Mouse (Mus musculus): ENCODE results near the gene Rrn3. TPM values are rescaled to one million over a fixed set of nuclear protein-coding genes. Genes with fewer than 3 reads are reported as not detected.

Gene Rrn3
- polyA plus RNA-seq, 1 experiment from 2014 or later = 53.4 TPM

DNA sequence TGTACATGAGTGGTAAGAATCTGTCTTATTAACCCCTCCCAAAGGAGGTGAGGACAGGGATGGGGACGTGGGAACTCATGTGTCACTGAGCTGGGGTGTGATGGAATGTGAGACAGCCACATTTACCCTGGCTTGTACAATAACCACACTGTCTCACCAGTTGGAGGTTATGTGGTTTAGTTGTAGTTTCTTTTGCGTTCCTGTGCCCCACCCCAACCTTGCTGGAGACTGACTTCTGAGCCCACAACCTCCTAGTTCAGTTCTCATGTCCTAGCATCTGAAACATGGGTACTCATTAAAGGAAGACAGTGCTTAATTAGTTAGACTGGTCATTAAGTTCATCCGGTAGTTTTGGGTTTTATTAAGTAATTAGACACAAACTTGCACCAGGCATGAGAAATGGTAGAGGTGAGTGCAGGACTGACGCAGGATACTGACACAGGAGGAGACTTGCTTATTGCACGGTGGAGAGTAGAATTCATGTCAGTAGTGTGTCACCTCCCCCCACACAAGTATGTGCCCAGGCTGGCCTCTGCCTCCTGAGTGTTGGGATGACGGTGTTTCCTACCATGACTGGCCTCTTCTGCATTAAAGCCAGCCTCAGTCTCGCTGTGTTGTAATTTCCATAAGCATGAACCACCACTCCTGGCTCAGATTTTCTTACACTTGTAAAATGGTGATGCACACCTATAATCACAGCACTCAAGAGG lies 45.4 kb downstream of the Rrn3 start:
- H3K4me2 ChIP-seq = no peak overlapping the region
- no peak overlapping the region for H3K27ac ChIP-seq
- H3K4me1 ChIP-seq = no peaks in the 10 kb centered on the region
- WGBS = 75% methylated on average over 7 of the region's 7 CpGs
- H3K27me3 ChIP-seq (replicated peaks) = no peaks in the 10 kb centered on the region
- no peak for ATAC-seq (ENCODE audit: insufficient read depth, low FRiP score, low read depth)
- no peak overlapping the region for H3K9ac ChIP-seq
- no peaks in the 10 kb centered on the region for H3K9me3 ChIP-seq
- H3K36me3 ChIP-seq = peaks cover 25% of the 10 kb centered on the region
- no peak overlapping the region for H3K4me3 ChIP-seq (replicated peaks)

DNA sequence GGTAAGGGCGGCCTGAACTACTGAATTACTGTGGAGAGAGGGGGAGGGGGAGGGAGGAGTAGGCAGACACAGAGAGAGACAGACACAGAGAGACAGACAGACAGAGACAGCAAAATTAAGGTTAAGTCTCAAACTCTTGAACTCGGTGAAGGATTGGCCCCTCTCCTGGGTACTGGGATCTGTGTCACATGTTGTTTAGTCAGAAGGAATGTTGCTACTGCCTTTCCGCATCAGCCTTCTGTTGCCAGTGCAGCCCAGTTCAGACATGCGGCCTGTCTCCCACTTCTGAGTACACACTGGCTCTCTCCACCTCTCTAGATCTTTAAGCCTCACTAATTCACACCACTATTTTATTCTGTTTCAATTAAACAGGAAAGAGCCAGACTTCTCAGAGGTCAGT lies 46.0 kb downstream of the Rrn3 start:
- Histone ChIP-seq H3K4me2 (no peak overlapping the region), H3K27ac (no peak overlapping the region), H3K9me3 (no peaks in the 10 kb centered on the region), H3K9ac (no peak overlapping the region), H3K4me3 (replicated peaks) (no peak overlapping the region), H3K36me3 (peaks cover 29% of the 10 kb centered on the region), H3K27me3 (replicated peaks) (no peaks in the 10 kb centered on the region), H3K4me1 (no peaks in the 10 kb centered on the region)
- no peak for ATAC-seq (ENCODE audit: insufficient read depth, low FRiP score, low read depth)
- 85% methylated on average over 4 of the region's 4 CpGs for WGBS

DNA sequence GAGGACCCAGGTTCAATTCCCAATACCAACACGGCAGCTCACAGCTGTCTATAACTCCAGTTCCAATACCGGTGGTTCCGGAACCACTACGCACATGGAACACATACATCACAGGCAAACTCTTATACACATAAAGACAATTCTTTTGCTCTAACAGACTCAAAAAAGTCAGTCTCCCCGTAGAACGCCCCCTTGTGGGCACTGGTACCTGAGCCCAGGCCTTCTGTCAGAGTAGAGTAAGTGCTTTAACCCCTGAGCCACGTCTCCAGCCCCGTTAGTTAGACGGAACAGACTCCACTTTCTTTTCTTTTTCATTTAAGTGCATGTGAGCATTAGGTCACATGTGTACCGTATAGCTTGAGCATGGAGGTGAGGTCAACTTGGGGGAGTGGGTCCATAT lies 49.9 kb downstream of the Rrn3 start:
- Histone ChIP-seq H3K4me3 (replicated peaks) (no peak overlapping the region), H3K9me3 (no peaks in the 10 kb centered on the region), H3K36me3 (peaks cover 58% of the 10 kb centered on the region), H3K9ac (no peak overlapping the region), H3K27ac (no peak overlapping the region), H3K27me3 (replicated peaks) (no peaks in the 10 kb centered on the region), H3K4me1 (no peaks in the 10 kb centered on the region), H3K4me2 (no peak overlapping the region)
- WGBS = 85% methylated on average over 10 of the region's 10 CpGs
- no peak for ATAC-seq (ENCODE audit: insufficient read depth, low FRiP score, low read depth)

DNA sequence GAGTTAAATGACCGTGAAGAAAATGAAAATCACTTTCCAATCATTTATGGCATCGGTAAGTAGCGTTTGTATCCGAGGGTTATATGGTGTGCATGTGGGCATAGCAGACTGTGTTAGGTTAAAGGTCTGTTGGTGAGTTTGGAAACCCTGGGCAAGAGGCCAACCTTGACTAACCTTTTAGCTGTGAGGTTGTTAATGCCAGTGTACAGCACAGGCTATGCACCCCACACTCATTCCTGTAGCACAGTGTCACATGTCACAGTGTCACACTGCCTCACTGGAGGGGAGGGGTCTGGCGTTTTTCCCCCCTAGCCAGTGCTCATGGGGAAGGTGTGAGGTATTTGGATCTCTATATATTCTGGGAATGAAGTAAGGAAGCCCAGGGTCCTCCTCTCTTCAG lies 51.1 kb downstream of the Rrn3 start:
- whole genome bisulfite sequencing = 87% methylated on average over 5 of the region's 5 CpGs
- H3K36me3 ChIP-seq = peaks cover 70% of the 10 kb centered on the region
- H3K27me3 ChIP-seq (replicated peaks) = no peaks in the 10 kb centered on the region
- no peak for ATAC-seq (ENCODE audit: insufficient read depth, low FRiP score, low read depth)
- no peak overlapping the region for H3K4me2 ChIP-seq
- no peaks in the 10 kb centered on the region for H3K4me1 ChIP-seq
- H3K27ac ChIP-seq = no peak overlapping the region
- H3K9ac ChIP-seq = no peak overlapping the region
- no peak overlapping the region for H3K4me3 ChIP-seq (replicated peaks)
- H3K9me3 ChIP-seq = no peaks in the 10 kb centered on the region

DNA sequence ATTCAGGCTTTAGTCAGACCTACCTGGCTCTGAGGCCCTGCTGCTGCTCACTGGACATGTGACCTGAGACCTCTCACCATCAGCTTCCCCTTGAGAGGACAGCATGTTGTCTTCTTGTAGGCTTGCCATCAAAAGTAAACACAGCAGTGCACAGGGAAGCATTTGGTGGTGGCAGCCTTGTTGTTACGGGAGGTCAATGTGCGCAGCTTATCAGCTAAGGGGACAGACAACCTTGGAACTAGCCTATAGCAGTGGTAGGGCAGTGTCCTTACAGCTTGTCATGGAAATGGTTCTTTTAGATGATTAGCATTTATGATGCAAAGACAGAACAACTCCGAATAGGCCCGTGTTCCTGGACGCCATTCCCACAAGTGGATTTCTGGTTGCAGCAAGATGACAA lies 53.9 kb downstream of the Rrn3 start:
- no peaks in the 10 kb centered on the region for H3K27me3 ChIP-seq (replicated peaks)
- H3K4me1 ChIP-seq = no peaks in the 10 kb centered on the region
- H3K4me3 ChIP-seq (replicated peaks) = no peak overlapping the region
- H3K36me3 ChIP-seq = peaks cover 79% of the 10 kb centered on the region
- no peak overlapping the region for H3K4me2 ChIP-seq
- 93% methylated on average over 5 of the region's 5 CpGs for WGBS
- H3K27ac ChIP-seq = no peak overlapping the region
- no peaks in the 10 kb centered on the region for H3K9me3 ChIP-seq
- H3K9ac ChIP-seq = no peak overlapping the region
- no peak for ATAC-seq (ENCODE audit: insufficient read depth, low FRiP score, low read depth)

DNA sequence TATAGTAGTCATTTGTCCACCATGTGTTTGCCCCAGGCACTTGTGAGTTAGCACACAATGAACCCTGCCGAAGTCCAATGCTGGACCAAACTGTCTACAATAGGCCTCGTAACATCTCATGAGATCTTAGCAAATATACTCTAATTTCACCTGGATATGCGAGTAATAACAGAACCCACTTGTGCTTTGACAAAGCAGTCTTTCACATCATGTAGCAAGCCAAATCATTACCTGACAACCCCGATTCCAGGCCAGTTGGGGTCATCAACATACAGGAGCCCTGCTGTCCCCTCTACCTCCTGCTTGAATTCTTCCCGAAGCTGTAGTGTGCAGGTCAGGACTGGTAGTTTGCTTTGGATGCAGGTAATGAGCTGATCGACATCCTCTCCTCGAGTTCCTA lies 59.5 kb downstream of the Rrn3 start:
- Histone ChIP-seq H3K27me3 (replicated peaks) (no peaks in the 10 kb centered on the region), H3K4me3 (replicated peaks) (no peak overlapping the region), H3K36me3 (peaks cover 56% of the 10 kb centered on the region), H3K27ac (no peak overlapping the region), H3K4me1 (no peaks in the 10 kb centered on the region), H3K9ac (no peak overlapping the region), H3K9me3 (no peaks in the 10 kb centered on the region), H3K4me2 (no peak overlapping the region)
- ATAC-seq (ENCODE audit: insufficient read depth, low FRiP score, low read depth) = no peak
- WGBS = 86% methylated on average over 7 of the region's 7 CpGs

DNA sequence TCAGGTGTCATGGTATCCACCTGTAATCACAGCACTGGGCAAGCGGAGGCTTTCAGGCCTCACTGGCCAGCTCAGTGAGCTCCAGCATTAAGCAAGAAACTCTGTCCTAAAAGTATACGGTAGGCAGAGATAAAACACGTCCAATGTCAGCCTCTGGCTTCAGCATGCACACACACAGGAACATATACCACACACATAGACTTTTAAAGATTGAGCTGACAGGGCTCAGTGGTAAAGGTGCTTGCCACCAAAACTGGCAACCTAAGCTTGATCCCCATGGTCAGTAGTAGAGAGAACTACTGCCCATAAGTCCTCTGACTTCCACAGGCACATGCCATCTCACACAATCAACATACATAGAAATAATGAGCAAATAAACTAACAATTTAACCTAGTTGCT lies 60.4 kb downstream of the Rrn3 start:
- H3K9ac ChIP-seq = no peak overlapping the region
- H3K9me3 ChIP-seq = no peaks in the 10 kb centered on the region
- no peak overlapping the region for H3K27ac ChIP-seq
- 89% methylated on average over 3 of the region's 3 CpGs for WGBS
- ATAC-seq (ENCODE audit: insufficient read depth, low FRiP score, low read depth) = no peak
- peaks cover 52% of the 10 kb centered on the region for H3K36me3 ChIP-seq
- H3K4me1 ChIP-seq = no peaks in the 10 kb centered on the region
- H3K4me2 ChIP-seq = no peak overlapping the region
- H3K27me3 ChIP-seq (replicated peaks) = no peaks in the 10 kb centered on the region
- H3K4me3 ChIP-seq (replicated peaks) = no peak overlapping the region

DNA sequence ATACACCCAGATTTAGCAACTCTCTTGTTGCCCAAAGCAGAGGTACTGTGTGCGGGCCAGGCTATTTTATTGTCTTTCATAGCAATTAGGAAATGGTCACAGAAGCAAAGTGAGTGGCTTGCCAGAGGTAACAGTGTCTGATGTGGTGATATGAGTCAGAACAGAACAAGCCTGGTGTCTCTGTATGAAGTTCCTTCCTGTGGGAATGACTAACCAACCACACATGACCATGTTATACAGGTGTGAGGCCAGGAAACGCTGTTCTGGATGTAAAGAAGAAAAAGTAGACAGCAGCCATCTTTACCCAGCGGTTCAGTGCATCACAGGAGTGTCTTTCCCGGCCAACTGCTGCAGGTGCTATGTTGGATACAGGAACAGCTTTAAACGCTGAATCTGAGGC lies 64.5 kb downstream of the Rrn3 start:
- H3K4me1 ChIP-seq = no peaks in the 10 kb centered on the region
- H3K4me2 ChIP-seq = no peak overlapping the region
- no peaks in the 10 kb centered on the region for H3K9me3 ChIP-seq
- WGBS = 95% methylated on average over 5 of the region's 5 CpGs
- no peak overlapping the region for H3K27ac ChIP-seq
- no peak overlapping the region for H3K4me3 ChIP-seq (replicated peaks)
- H3K9ac ChIP-seq = no peak overlapping the region
- ATAC-seq (ENCODE audit: insufficient read depth, low FRiP score, low read depth) = no peak
- no peaks in the 10 kb centered on the region for H3K27me3 ChIP-seq (replicated peaks)
- peaks cover 28% of the 10 kb centered on the region for H3K36me3 ChIP-seq

DNA sequence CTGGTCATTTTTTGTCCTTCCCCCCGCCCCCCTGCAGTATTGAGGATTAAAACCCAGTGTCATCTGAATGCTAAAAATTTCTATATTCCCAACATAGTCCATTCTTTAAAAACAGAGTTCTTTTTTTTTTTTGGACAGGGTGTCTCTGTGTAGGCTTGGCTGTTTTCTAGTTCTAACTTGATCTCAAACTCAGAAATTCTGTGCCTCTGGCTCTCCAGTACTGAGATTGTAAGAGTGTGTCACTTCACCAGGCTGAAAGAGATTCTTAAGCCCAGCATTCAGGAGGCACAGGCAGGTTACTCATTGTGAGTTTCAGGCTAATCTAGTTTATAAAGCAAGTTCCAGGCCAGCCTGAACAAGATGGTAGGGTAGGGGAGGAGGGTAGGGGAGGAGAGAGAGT lies 66.2 kb downstream of the Rrn3 start:
- Histone ChIP-seq H3K27ac (no peak overlapping the region), H3K4me1 (no peaks in the 10 kb centered on the region), H3K4me3 (replicated peaks) (no peak overlapping the region), H3K36me3 (peaks cover 24% of the 10 kb centered on the region), H3K27me3 (replicated peaks) (no peaks in the 10 kb centered on the region), H3K9me3 (no peaks in the 10 kb centered on the region), H3K9ac (no peak overlapping the region), H3K4me2 (no peak overlapping the region)
- WGBS = 96% methylated on average over 1 of the region's 1 CpGs
- no peak for ATAC-seq (ENCODE audit: insufficient read depth, low FRiP score, low read depth)

DNA sequence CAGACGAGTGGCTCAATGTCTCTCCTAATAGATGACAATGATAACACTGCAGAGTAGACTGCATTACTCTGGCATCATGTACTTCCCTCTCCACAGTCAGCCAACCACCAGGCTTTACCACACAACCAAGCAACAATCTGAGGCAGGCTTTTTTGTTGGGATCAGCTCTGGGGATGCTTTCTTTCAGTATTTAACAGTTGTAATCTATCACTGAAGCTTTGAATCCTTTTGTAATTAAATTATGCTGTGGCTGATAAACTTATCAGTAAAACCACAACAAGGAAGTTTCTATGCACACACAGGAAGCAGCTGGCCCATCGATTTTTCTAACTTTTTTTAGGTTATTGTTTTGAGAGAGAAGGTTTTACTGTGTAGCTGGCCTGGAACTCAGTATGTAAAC lies 67.8 kb downstream of the Rrn3 start:
- no peak for ATAC-seq (ENCODE audit: insufficient read depth, low FRiP score, low read depth)
- no peaks in the 10 kb centered on the region for H3K9me3 ChIP-seq
- H3K27ac ChIP-seq = no peak overlapping the region
- no peak overlapping the region for H3K4me2 ChIP-seq
- no peak overlapping the region for H3K9ac ChIP-seq
- no peaks in the 10 kb centered on the region for H3K4me1 ChIP-seq
- no peaks in the 10 kb centered on the region for H3K27me3 ChIP-seq (replicated peaks)
- 62% methylated on average over 2 of the region's 2 CpGs for WGBS
- H3K36me3 ChIP-seq = peaks cover 25% of the 10 kb centered on the region
- H3K4me3 ChIP-seq (replicated peaks) = no peak overlapping the region

DNA sequence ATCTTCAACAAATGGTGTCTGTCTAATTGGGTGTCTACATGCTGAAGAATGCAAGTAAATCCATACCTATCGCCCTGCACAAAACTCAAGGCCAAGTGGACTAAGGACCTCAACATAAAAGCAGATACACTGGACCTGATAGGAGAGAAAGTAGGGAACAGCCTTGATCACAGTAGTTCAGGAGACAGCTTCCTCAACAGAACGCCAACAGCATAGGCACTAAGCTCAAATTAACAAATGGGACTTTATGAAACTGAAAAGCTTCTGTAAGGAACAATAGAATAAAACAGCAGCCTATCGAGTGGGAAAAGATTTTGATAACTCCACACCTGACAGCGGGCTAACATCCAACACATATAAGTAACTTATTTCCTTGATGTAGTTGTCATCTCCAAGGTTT lies 70.9 kb downstream of the Rrn3 start:
- Histone ChIP-seq H3K9me3 (no peaks in the 10 kb centered on the region), H3K4me1 (no peaks in the 10 kb centered on the region), H3K9ac (no peak overlapping the region), H3K27me3 (replicated peaks) (no peaks in the 10 kb centered on the region), H3K4me3 (replicated peaks) (no peak overlapping the region), H3K27ac (no peak overlapping the region), H3K4me2 (no peak overlapping the region), H3K36me3 (peaks cover 21% of the 10 kb centered on the region)
- ATAC-seq (ENCODE audit: insufficient read depth, low FRiP score, low read depth) = no peak
- WGBS = 96% methylated on average over 4 of the region's 4 CpGs

DNA sequence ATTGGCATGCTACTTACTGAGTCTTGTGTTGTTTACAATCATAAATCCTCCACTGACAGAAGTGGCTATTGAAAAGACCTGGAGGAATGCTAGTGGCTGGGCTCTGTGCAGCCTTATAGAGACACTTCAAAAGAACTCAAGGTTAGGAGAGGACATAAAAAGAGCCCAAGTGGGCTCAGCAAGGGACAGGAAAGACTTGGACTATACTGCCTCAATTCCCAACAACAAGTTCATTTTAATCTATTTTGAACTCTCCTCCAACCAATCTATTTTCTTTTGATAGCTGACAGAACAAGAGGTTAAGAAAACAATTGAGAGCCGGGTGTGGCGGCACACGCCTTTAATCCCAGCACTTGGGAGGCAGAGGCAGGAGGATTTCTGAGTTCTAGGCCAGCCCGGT lies 73.4 kb downstream of the Rrn3 start:
- Histone ChIP-seq H3K27ac (no peak overlapping the region), H3K27me3 (replicated peaks) (no peaks in the 10 kb centered on the region), H3K4me3 (replicated peaks) (no peak overlapping the region), H3K4me1 (no peaks in the 10 kb centered on the region), H3K9ac (no peak overlapping the region), H3K4me2 (no peak overlapping the region), H3K36me3 (peaks cover 21% of the 10 kb centered on the region), H3K9me3 (no peaks in the 10 kb centered on the region)
- 94% methylated on average over 4 of the region's 4 CpGs for WGBS
- ATAC-seq (ENCODE audit: insufficient read depth, low FRiP score, low read depth) = no peak

Data from stomach, embryonic 15.5 days (tissue).